Mouse (Mus musculus) heart, adult 2 months (tissue): Measurements from ENCODE around the gene Gm20388.

Source experiments
- CTCF ChIP-seq: fragments of 200-600 bp; IDR thresholded peaks from 2 replicates; pipeline ENCODE4 v1.8.1; 2022; ENCODE audit warnings: antibody characterized with exemption, mild to moderate bottlenecking, moderate library complexity
- EP300 ChIP-seq: fragments of 200-500 bp; IDR thresholded peaks from 2 replicates; pipeline ENCODE4 v1.6.1; 2011; ENCODE audit warnings: low read depth, low read length, control low read depth; ENCODE audit not compliant: insufficient read depth

DNA sequence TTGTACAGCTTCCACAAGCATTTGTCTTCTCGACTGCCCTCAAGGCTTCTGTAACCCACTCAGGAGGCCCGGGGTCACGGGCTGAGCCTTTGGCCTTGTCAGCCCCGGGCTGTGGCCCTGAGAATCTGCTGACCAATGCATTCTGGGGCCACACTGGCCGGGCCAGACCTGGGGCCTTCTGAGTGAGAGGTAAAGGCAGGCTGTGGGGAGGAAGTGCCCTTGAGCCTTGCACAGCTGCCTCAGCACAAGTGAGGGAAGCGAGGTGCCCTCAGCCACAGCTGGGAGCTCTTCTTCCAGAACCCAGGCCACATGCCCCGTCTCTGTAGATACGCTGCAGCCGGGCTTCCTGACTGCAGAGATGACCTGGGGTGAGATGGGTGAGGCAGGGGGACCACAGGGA, 840.0 kb downstream of the Gm20388 start:
- TF ChIP-seq CTCF, result no peak
- no peak for TF ChIP-seq EP300
